Mouse (Mus musculus): ENCODE data around the gene Ebf1.

DNA sequence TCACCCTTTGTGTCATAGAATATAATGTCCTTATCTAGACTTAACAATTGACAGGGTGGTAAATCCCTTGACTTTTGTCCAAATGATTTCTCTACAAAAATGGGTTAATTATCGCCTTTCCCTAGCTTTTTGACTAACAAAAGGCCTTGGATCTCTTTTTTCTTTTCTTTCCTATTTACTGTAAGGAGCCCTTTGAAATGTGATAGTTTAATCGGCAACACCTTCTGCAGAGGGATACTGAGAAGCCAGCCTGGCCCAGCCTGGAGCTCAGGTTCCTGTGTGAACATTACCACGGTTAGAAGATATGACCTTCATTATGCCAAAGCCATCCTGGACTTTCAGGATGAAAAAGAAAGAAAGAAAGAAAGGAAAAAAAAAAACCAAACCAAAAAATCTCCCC, 150.2 kb downstream of the Ebf1 start:
- TF ChIP-seq CTCF (IDR thresholded peaks at IDR 0.05; ENCODE audit: insufficient read depth, low read depth, low read length) (no peak), POLR2A (IDR thresholded peaks at IDR 0.05; ENCODE audit: insufficient read depth, low read depth, low read length) (no peak)

Measured in olfactory bulb, adult 2 months (tissue).